Mouse (Mus musculus) left cerebral cortex, postnatal 14 days (tissue): Measurements from ENCODE around the gene Vmn2r68. TPM values are rescaled to one million over a fixed set of nuclear protein-coding genes. Genes with fewer than 3 reads are reported as not detected.

Experiments used
- DNase-seq, 2 experiments: peaks; one replicate each; pipeline ENCODE4 v3.0.0; 2021 to 2022; ENCODE audit warnings: low spot score in 2 of 2, mixed read lengths in 1 of 2
- intact Hi-C: fragments of 180-260 bp; cut with DNase I; formaldehyde crosslinking; loops from one replicate; pipeline ENCODE4 v1.15.1; 2025
- long read RNA-seq, 2 experiments: library from polyadenylated mRNA; stranded (forward); transcript quantifications; one replicate each; pipeline ENCODE4 v2.0.0; 2021
- total RNA-seq, 2 experiments: library from RNA; stranded (reverse); gene quantifications; 2 replicates each; pipeline ENCODE4 v1.2.3; 2021

Vmn2r68 gene
- not detected for total RNA-seq
- long read RNA-seq, experiment 1 = 0 reads
- long read RNA-seq, experiment 2 = 0 reads

DNA sequence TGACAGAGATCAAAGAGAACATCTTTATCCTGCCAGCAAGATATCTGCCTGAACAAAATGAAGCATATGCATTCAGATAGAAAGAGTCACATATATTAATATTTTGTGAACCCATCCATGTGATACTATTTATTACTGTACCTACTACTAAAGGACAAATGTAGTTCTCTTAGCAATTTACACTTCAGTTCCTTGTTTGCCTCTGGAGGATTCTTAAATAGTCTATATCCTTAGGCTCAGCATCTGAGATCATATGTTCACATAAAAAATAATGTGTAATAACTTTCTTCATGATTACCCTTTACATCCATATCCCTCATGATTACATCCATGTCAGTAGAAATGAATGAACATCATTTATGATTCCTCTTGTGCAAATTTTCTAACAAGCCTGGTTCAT is at the start of gene Vmn2r68:
TSS of gene Vmn2r68 (minus strand) at position 101 of the 400 bp plus-strand sequence.
- intact Hi-C loops = no loop called here
- no peak for DNase-seq

Other genes with a start within 250 kb of the Vmn2r68 start
- gene Vmn2r66, start 225.5 kb downstream of the Vmn2r68 start, total RNA-seq = not detected
- gene Vmn2r67, start 81.8 kb downstream of the Vmn2r68 start, total RNA-seq = not detected
- gene Vmn2r69, start 178.1 kb upstream of the Vmn2r68 start, total RNA-seq = not detected